Mouse (Mus musculus): Measurements from ENCODE around the gene Zfp358.

Zfp358 gene

GRCm38 (mm10) chr8:3499751-3500150, 6.8 kb downstream of the Zfp358 start:
- DNase-seq (ENCODE audit: low read depth in 1 of 2, low spot score in 2 of 2): no peak

- peak; percentile 92 to 95 for DNase-seq (ENCODE audit: low read depth in 1 of 2, low spot score in 2 of 2)
Measured at GRCm38 (mm10) chr8:3500235-3501090, 7.5 kb downstream of the Zfp358 start, which contains the start of gene Mcoln1. Gene Mcoln1, plus strand, starts transcription at chr8:3500457.

- DNase-seq (ENCODE audit: low read depth in 1 of 2, low spot score in 2 of 2): no peak
Measured at GRCm38 (mm10) chr8:3502217-3502616, 9.3 kb downstream of the Zfp358 start.

GRCm38 (mm10) chr8:3507979-3508754, 15.2 kb downstream of the Zfp358 start:
- DNase-seq (ENCODE audit: low read depth in 1 of 2, low spot score in 2 of 2): no peak

- DNase-seq (ENCODE audit: low read depth in 1 of 2, low spot score in 2 of 2): no peak
Measured at GRCm38 (mm10) chr8:3514681-3515247, 21.8 kb downstream of the Zfp358 start.

GRCm38 (mm10) chr8:3515260-3515671, 22.3 kb downstream of the Zfp358 start, which contains the start of gene Pnpla6:
Gene Pnpla6, plus strand, starts transcription at chr8:3515384.
- peak in 1 of 2 experiments; percentile 58 for DNase-seq (ENCODE audit: low read depth in 1 of 2, low spot score in 2 of 2)

- no peak for DNase-seq (ENCODE audit: low read depth in 1 of 2, low spot score in 2 of 2)
Measured at GRCm38 (mm10) chr8:3515771-3516417, 23.0 kb downstream of the Zfp358 start.

GRCm38 (mm10) chr8:3516450-3517116, 23.6 kb downstream of the Zfp358 start:
- peak; percentile 60 to 75 for DNase-seq (ENCODE audit: low read depth in 1 of 2, low spot score in 2 of 2)

GRCm38 (mm10) chr8:3517117-3517495, 24.2 kb downstream of the Zfp358 start:
- no peak for DNase-seq (ENCODE audit: low read depth in 1 of 2, low spot score in 2 of 2)

GRCm38 (mm10) chr8:3522007-3522697, 29.2 kb downstream of the Zfp358 start:
- DNase-seq (ENCODE audit: low read depth in 1 of 2, low spot score in 2 of 2): no peak

- DNase-seq (ENCODE audit: low read depth in 1 of 2, low spot score in 2 of 2): no peak
Measured at GRCm38 (mm10) chr8:3530816-3531215, 37.9 kb downstream of the Zfp358 start.

- no peak for DNase-seq (ENCODE audit: low read depth in 1 of 2, low spot score in 2 of 2)
Measured at GRCm38 (mm10) chr8:3531936-3532335, 39.0 kb downstream of the Zfp358 start.

- no peak for DNase-seq (ENCODE audit: low read depth in 1 of 2, low spot score in 2 of 2)
Measured at GRCm38 (mm10) chr8:3536053-3536841, 43.3 kb downstream of the Zfp358 start.

- no peak for DNase-seq (ENCODE audit: low read depth in 1 of 2, low spot score in 2 of 2)
Measured at GRCm38 (mm10) chr8:3536940-3537339, 44.0 kb downstream of the Zfp358 start.

- DNase-seq (ENCODE audit: low read depth in 1 of 2, low spot score in 2 of 2): no peak
Measured at GRCm38 (mm10) chr8:3537666-3538065, 44.7 kb downstream of the Zfp358 start.

- no peak for DNase-seq (ENCODE audit: low read depth in 1 of 2, low spot score in 2 of 2)
Measured at GRCm38 (mm10) chr8:3539146-3539545, 46.2 kb downstream of the Zfp358 start.

- DNase-seq (ENCODE audit: low read depth in 1 of 2, low spot score in 2 of 2): no peak
Measured at GRCm38 (mm10) chr8:3540076-3540475, 47.1 kb downstream of the Zfp358 start.

GRCm38 (mm10) chr8:3546511-3546910, 53.6 kb downstream of the Zfp358 start:
- no peak for DNase-seq (ENCODE audit: low read depth in 1 of 2, low spot score in 2 of 2)

Measured in monocyte, adult 2 months (primary cell).